Mouse (Mus musculus) cerebellum, adult 9-10 months (tissue): ENCODE results near the gene Atad3a.
"Not testable (repeated sequence)": the region's sequence is repeated elsewhere in the genome, so short reads cannot be mapped to it uniquely, and the experiment has no call there.

Experiments used
- DNase-seq: peaks from one replicate; pipeline ENCODE4 v3.0.0; 2022

Atad3a gene

DNA sequence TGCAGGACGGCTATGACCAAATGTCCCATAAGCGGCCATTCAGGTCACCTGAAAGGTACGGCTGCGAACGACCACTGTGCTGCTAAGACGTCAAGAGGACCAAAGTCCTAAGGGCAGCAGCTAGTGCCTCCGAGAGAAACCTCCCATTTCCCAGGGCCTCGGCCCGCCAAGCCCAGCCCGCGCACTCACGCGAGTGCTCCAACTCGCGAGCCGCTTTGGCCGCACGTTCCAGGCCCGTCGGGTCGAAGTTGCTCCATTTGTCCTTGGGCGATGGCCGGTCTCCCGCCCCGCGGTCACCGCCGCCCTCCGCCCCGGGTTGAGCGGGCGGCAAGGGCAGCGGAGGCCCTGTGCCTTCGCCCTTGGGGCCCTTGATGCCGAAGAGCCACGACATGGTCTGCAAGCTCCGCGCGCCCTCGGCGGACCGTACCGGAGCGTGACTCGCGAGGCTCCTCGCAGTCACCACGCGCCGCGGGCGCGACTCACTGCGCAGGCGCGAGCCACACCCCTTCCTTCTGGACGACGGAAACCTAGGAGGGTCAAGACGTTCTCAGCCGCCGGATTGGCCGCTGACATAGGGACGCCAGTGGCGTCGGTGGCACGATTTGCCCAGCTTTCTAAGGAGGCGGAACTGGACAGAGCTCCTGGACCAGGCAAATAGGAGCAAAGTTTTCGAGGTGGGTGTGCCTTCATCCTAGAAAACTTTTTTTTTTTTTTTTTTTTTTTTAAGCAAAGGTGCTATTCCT is at the start of gene Atad3a:
Gene Atad3a (minus strand): TSS at position 481 of the 743 bp plus-strand sequence.
- peak; percentile 96 for DNase-seq

DNA sequence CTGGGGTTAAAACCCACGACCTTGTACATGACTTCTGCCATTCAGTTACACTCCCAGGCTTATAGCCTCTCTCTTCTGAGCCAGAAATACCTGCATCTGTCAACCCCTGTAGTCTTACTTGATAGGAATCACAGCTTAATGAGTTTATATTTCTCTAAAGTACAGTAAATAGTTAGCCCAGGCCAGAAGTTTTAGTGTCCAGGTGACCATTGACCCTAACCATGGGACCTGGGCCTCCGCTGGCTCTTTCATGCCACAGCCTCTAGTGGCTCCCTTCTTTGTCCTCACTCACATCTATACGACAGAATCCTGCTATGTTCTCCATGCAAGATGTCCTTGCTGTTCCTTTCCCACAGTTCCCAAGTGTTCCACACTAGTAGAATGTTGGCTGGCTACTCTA is 46.9 kb upstream of the Atad3a start:
- DNase-seq, result no peak

DNA sequence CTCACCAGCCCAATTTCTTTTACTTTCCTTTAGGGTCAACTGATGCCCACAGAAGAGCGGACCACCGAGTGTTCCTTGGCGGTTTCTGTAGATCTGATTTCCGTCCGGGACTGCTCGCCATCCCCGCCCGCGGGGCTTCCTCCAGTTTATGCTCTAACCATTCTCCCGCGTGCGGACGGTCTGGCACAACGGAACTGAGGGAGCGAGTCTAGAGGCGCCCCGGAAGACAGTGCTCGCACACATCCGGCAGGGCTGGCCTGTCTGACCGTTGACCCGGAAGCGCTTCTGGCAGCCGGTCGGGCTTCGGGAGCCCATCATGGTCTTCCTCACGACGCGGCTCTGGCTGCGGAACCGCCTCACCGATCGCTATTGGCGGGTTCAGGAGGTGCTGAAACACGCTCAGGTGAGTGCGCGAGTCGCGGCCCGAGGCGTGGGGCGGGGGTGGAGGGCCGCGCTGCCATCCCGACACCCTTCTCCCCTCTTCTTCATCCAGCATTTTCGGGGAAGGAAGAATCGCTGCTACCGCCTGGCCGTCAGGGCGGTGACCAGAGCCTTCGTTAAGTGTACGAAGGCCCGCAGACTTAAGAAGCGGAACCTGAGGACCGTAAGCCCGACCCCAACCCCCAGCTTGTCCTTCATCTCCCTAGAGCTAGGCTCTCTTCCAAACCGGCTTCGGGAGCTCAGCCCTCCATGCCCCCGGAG is 42.6 kb upstream of the Atad3a start:
- peak; percentile 94 for DNase-seq

DNA sequence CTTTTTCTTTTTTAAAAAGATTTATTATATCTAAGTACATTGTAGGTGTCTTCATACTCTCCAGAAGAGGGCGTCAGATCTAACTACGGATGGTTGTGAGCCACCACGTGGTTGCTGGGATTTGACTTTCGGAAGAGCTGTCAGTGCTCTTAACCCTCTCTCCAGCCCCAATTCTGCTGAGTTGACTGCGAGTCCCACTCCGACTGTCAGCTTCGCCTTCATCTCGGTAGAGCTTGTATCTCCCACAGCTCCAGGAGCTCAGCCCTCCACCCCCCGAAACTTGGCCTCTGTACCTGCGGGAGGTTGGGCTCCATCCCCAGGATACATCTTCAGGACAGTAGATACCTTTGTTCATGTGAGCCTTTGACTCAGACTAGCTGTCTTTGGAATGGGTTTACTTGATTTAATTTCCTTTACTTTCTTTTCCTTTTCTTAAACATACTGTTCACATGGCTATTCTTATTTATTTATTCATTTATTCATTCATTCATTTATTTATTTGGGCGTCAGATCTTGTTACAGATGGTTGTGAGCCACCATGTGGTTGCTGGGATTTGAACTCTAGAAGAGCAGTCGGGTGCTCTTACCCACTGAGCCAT is 41.9 kb upstream of the Atad3a start, which contains the start of gene Mrpl20:
Gene Mrpl20 (plus strand): TSS at position 138 of the 599 bp plus-strand sequence.
- no peak for DNase-seq

DNA sequence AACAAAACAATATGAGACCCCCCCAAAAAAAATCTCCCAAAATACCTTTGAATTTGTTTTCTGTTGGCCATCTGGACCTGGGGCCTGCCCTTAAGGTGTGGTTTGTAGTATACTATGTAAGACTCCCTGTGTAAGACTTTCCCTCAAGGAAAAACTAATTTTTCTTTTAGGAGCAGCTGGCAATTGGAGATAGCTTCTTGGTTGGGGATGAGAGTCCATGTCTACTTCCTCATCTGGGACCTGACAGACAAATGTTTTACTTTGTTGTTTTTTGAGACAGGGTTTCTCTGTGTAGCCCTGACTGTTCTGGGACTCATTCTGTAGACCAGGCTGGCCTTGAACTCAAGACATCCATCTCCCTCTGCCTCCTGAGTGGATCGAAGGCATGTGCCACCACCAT is 41.2 kb upstream of the Atad3a start:
- DNase-seq, result no peak

DNA sequence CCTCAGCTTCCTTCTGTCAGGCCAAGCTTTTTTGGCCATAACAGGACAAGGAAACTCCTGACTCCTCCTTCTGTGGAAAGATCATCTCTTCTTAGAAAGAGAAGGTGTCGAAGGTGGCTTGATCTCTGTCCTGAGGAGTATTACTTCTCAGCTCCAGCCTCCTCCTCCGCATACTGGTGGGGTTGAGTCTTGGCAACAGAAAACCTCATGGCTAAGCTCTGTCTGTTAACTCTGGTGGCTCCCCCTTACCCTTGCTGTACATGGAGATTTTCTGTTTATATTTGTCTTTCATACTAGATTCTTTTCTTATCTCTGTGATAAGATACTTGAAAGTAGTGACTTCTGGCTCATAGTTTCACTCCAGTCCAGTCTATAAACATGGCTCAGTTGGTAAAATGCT is 32.8 kb upstream of the Atad3a start:
- no peak for DNase-seq

DNA sequence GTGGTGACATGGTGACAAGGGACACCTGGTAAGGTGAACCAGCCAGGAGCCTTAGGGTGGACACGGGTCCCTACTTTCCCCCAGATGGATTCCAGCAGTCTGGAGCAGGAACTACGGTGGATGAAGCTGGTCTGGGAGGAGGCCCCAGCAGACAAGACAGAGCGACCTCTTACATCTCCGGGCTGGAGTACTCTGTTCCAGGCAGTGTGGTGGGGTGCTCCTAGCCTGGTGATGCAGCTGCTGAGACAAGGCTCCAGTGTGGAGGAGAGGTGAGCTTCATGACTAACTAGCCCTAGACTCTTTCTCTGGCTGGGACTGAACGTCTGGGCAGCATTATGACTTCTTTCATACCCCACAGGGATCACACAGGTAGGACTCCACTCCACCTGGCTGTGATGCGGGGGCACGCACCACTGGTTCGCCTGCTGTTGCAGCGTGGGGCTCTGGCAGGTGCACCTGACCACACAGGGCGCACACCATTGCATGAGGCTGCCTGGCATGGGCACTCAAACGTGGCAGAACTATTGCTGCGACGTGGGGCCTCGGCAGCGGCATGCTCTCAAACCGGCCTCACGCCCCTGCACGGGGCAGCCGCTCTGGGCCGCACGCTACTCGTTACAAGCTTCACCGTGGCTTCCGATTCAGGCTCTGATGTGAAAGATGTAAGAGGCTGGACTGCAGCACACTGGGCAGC is 30.5 kb upstream of the Atad3a start:
- DNase-seq, result no peak

DNA sequence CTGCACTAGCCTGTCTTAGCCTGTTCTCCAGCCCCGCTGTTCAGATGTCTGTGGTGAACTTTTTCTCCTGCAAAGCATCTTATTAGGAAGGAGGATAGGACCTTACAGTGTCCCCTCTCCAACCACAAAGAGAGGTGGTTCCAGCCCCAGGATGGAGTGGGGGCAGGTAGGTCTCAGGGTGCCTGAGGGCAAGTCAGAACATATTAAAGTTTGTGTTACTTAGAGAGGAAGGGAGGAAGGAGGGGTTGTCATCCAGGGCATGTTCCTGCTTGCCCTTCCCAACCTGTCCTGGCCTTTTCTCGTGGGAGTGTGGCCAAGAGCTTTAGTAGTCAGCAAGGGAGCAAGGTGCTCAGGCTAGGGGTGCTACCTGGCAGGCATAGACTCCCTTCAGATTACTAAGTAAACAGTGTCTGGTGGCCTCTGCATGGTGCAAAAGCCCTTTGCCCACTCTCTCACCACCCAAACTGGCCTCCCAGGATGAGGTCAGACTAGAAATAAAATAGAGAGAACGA is 29.8 kb upstream of the Atad3a start:
- DNase-seq, result no peak

DNA sequence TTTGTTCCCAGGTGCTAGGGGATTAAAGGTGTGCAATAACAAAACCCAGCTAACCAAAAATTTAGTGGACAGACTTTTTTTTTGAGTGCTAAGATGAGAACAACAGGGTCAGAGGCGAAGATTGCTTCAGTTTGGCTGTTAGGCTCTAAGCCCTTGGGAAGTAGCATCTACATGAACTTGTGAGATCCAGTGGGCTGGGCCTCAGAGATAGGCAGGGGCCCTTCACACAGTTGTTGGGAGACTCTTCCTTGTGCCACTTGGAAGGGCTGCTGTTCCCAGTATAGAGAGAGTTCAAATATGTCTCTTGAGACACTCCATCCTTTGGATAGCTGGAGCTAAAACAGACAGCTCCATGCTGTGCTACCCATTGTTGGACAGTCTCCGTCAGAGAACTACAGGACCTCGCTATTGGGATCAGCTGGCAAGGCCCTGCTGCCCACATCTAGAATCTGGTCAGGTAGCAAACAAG is 29.2 kb upstream of the Atad3a start, which contains the start of gene Ankrd65:
Gene Ankrd65 (plus strand): TSS at position 419 of the 469 bp plus-strand sequence.
- no peak for DNase-seq

DNA sequence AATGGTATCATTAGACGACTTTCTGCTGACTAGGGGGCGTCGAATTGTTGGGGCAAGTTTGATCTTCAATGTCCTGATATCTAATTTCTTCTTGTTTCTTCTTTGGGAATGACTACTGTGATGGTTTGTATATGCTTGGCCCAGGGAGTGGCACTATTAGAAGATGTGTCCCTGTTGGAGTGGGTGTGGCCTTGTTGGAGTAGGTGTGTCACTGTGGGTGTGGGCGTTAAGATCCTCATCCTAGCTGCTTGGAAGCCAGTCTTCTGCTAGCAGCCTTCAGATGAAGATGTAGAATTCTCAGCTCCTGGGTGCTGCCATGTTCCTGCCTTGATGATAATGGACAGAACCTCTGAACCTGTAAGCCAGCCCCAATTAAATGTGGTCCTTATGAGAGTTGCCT is 27.9 kb upstream of the Atad3a start:
- not testable (repeated sequence) for DNase-seq

DNA sequence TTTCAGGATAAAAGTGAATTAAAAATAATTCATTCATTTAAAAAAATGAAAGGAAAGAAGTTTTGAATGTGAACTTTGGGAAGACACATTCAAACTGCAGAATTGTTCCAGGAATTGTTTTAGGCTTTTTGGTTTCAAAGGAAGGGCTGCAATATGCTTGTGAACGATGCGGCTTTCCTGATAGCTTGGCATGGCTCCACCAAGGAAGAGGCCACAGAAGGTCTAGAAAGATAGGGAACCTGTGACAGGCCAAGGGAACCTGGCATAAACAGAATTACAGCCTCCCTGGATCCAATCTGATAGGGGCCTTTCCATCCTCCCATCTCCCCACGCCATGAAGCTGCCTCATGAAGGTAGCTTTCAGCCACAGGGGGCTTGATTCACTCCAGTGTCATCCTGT is 27.4 kb upstream of the Atad3a start:
- DNase-seq, result no peak

DNA sequence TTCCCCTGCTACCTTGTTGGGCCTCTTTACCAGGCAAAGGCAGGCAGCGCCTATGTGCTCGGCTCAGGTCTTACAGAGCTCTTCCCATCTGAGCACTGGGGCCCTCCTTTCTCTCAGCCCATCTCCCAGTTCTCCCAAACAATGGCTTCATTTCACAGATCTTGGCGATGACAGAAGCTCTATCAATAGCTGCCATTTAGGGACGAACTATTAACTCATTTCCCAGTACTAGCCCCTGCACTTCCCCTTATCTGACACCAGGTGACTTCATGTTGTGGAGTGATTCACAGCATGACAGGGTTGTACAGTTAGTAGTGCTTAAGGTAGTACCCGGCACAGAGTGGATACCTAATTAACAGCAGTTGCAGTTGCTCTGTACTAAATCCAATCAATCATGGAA is 24.9 kb upstream of the Atad3a start, which contains the start of gene Tmem88b:
Gene Tmem88b (minus strand): TSS at position 56 of the 400 bp plus-strand sequence.
- no peak for DNase-seq

DNA sequence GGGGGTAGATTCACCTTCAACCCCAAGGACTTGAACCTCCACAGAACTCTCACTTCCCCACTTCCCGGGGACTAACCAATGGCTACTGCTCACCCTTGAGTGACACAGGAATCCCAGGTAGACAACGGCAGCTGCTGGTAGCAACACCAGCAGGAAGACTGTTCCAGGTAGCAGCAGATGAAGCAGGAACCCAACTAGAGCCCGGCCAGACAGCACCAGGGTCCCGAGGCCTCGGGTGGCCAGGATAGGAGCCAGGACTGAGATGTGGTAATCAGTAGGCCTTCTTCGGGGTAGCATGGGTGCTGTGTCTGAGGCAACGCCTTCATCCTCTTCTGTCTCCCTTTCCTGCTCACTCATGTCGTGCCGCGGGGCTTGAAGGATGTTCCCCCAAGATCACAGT is 24.4 kb upstream of the Atad3a start:
- DNase-seq, result peak; percentile 36

DNA sequence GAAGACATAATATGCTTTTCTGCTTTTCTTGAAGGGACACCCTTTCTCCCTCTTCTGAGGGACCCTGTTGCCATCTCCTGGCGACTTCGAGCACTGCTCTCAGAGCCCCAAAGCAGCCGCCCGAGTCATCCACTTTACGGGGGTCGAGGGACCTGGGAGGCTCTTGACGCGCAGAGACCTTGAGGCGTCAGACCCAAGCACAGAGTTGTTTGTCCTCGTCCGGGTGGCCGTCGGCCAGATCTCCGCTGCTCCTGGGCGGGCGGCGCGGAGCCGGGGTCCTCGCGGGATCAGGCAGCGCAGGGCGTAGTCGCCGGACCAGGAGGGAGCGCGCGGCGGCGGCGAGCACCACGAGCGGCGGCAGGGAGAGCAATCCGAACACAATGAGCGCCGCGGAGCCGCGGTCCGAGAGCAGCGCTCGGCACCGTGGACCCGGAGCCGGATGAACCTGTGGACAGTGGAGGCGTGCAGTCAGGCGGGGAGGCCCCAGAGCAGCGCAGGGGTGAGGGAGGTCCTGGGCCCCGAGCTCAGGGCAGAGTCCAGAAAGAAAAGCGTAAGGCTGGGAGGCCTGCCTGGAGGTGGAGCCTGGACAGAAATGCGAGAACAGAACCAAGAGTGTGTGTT is 23.3 kb upstream of the Atad3a start:
- DNase-seq, result peak; percentile 84

DNA sequence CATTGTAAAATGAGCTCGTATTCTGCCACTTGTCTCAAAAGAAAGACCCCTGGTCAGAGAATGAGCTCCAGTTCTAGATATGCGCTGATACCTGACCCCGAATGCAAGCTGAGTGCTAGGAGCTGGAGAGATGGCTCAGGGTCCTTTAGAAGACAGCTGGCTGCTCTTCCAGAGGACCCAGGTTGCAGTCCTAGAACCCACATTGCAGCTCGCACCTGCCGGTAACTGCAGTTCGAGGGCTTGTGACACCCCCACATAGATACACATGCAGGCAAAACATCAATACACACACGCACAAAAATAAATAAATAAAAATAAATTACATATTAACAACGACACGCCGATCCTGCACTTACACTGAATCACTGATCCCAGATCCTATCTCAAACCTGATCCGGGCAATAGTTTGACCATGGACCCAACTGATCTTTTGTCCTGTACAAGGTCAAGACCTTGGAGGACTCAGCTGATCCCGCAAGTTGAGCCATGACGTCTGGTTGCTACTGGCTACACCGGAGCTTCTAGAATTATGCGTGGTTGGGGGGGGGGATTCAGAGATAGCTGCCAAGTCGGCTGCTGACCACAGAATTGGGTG is 22.7 kb upstream of the Atad3a start:
- peak; percentile 39 for DNase-seq

DNA sequence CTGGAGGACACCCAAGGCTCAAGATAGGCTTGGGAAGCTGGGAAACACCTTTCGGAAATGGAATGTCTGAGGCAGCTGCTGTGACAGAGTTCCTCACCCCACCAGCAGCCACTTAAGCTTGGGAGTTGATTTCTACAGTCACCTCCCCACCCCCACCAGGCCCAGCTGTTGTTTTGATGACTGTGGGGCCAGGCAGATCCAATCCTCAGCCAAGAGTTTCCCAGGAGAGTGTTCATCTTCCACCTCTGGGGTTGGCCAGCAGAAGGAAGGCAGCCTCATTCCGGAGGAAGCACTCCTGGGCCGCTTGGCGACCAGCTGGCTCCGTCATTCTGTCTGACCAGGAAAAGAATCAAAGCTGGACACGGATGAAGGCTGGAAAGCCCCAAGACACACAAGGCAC is 20.0 kb upstream of the Atad3a start:
- peak; percentile 23 for DNase-seq

DNA sequence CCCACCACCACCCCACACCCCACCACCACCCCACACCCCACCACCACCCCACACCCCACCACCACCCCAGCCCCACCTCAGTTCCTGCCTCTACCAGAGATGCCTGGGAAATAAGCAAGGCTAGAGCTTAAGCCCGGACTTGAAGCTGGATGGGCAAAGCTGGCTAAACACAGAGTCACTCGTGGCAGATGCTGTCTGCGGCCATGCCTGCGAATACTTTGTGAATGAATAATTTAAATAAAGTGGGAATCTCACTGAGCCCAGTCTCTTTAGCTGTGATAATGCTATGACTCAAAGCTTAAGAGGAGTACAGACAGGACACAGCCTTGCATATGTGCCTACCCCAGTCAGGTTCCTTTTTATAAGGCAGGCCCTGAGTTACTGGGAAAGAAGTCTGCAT is 18.6 kb upstream of the Atad3a start:
- no peak for DNase-seq

DNA sequence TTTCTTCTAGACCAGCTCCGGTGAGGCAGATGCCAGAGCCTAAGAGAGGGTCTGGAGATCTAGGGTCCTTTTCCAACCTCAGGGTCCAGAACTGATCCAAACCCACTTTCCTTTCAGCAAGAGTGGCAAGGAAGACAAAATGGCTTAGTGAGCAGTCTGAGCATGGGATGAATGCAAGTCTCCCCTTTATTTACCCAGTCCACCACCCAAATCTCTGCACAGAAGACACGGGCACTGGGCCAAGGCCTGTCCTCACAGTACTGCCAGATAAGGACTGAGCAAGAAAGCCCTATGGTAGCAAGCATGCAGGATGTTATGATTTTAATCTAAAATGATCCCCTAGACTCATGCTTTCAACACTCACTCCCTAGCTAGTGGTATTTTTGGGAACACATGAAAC is 16.9 kb upstream of the Atad3a start:
- peak; percentile 40 for DNase-seq

DNA sequence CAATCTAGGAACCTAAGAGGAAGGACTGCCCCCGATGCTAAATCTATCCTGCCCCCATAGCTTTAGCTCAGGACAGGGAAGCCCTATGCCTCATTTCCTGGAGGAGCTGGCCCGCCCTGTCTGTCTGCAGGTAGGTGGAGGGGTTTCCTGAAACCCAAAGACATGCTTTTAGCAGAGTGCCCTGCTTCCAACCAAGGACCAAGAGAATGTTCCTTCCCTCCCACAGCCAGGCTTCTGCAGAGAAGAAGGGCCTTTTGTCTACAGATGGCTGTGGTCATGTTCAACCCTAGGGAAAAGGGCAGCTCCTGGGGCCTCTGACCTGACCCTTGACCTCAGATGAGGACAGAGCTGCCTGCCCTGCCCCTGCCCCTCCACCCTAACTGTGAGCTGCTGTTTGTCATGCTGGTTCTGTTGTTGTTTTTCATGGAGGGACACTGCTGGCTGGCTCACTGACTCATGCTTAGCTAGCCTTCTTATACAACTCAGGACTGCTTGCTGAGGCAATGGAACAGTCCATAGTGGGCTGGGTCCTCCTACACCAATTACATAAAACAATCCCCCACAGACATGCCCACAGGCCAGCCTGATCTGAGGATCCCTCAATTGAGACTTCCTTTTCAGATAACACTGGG is 15.9 kb upstream of the Atad3a start:
- peak; percentile 41 for DNase-seq

DNA sequence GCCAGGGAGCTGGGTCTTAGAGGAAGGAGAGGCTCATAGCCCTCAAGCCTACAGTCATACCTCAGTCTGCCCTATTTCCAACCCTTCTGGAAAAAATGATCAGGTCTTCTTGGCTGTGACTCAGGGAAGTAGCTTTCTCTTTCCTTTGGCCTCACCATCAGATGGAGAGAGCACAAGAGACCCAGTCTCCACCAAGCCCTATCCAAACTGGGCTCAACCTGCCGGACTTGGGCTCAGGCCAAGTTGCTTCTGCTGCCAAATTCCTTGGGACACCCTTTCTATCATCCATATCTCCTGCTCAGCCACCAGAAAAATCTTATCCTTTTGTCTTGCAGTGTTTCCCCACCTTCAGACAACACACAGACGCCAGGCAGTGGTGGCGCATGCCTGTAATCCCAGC is 15.0 kb upstream of the Atad3a start:
- DNase-seq, result peak; percentile 80

DNA sequence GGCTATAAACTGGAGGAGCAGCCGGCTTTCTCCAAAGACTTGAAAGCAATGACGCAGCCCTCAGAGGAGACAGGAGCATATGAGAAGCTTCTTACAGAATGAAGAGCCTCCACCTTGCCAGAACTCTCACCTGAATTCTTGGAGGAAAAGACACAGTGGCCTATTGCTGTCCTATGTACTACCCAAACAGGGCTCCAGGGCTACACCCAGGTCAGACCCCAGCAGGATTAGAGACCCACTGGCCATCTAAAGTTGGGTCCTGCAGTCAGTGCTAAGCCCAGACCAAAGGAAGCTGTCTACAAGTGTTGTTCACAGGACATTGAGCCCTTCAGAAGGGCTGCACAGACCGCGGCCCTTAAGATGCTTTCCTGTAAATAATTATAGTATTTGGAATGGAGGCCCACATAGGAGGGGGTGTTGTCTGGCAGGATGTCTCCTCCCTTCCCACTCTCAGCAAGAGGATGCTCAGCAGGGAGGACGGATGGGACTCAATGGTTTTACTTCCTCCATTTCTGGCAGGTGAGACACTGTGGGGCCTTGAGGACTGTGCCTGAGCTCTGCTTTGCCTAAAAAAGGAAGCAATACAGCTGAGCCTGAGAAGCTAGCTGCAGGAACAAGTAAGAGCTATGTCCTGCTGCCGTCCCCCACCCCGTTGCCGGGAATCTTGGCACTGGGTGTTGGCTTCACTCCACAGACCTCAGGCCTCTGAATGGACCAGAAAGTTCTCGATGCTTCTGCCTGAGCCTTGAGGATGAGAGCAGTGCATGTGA is 14.3 kb upstream of the Atad3a start:
- peak; percentile 72 for DNase-seq
